Mouse (Mus musculus) kidney, postnatal 10 days (tissue): ENCODE measurements at regions not wholly inside any gene's neighbourhood (a gene's known extent, or its start where the extent isn't known, plus 50 kb on each side); places are given as distances from the start of the nearest gene placed in this dataset.
A peak's percentile ranks its signal among the peaks of the same experiment; 100 is the strongest.

ENCODE experiments used
- DNase-seq: peaks from one replicate; pipeline ENCODE4 v3.0.0; 2021; ENCODE audit warnings: mixed read lengths

GRCm38 (mm10) chr19:6644871-6645270, 102.0 kb upstream of the Slc22a12 start:
- no peak for DNase-seq

GRCm38 (mm10) chr19:6639681-6640080, 96.8 kb upstream of the Slc22a12 start:
- DNase-seq, result no peak

GRCm38 (mm10) chr19:6633400-6633799, 90.6 kb upstream of the Slc22a12 start:
- DNase-seq, result no peak

GRCm38 (mm10) chr19:6631817-6632216, 89.0 kb upstream of the Slc22a12 start:
- DNase-seq, result no peak

GRCm38 (mm10) chr19:6630613-6630940, 87.7 kb upstream of the Slc22a12 start:
- DNase-seq, result no peak

- DNase-seq, result peak; percentile 70
These were observed 87.2 kb upstream of the Slc22a12 start for GRCm38 (mm10) chr19:6629911-6630612.

- DNase-seq, result no peak
These were observed 82.7 kb upstream of the Slc22a12 start for GRCm38 (mm10) chr19:6625574-6625973.

GRCm38 (mm10) chr19:6621023-6621422, 78.2 kb upstream of the Slc22a12 start:
- DNase-seq, result no peak

GRCm38 (mm10) chr19:6619546-6619945, 76.7 kb upstream of the Slc22a12 start:
- no peak for DNase-seq

GRCm38 (mm10) chr19:6616659-6617058, 73.8 kb upstream of the Slc22a12 start:
- peak; percentile 4 for DNase-seq

- no peak for DNase-seq
These were observed 69.6 kb upstream of the Slc22a12 start for GRCm38 (mm10) chr19:6612441-6612840.

- DNase-seq, result peak; percentile 26
These were observed 69.1 kb upstream of the Slc22a12 start for GRCm38 (mm10) chr19:6611921-6612320.

- DNase-seq, result no peak
These were observed 67.9 kb upstream of the Slc22a12 start for GRCm38 (mm10) chr19:6610715-6611114.

GRCm38 (mm10) chr19:6610051-6610450, 67.2 kb upstream of the Slc22a12 start:
- no peak for DNase-seq

- no peak for DNase-seq
These were observed 64.7 kb upstream of the Slc22a12 start for GRCm38 (mm10) chr19:6607501-6607900.

GRCm38 (mm10) chr19:6606667-6607066, 63.8 kb upstream of the Slc22a12 start:
- DNase-seq, result no peak

GRCm38 (mm10) chr19:6604702-6605101, 61.9 kb upstream of the Slc22a12 start:
- DNase-seq, result no peak

GRCm38 (mm10) chr19:6600873-6601530, 58.2 kb upstream of the Slc22a12 start:
- peak; percentile 25 for DNase-seq

- peak; percentile 62 for DNase-seq
These were observed 56.4 kb upstream of the Slc22a12 start for GRCm38 (mm10) chr19:6599281-6599680.

GRCm38 (mm10) chr19:6598186-6598585, 55.4 kb upstream of the Slc22a12 start:
- peak; percentile 40 for DNase-seq

GRCm38 (mm10) chr19:6595801-6596200, 53.0 kb upstream of the Slc22a12 start:
- no peak for DNase-seq
